In genomic region chr14:123927903-123928302, GRCm38 (mm10) we compare ENCODE assay signal across 16 mouse cellular contexts.
DNase-seq lines count a peak whose midpoint lies in the region; TF ChIP-seq lines count a peak whose summit lies in the region.
"Had no signal": no experiment of that assay in that cellular context is flagged by ENCODE, and none has a peak within 500 bp of the region (broad histone marks: within the 10 kb centered on the region; RNA-seq: fewer than 3 reads in every experiment).

No protein-coding gene starts in this region.

- no peaks in the 10 kb centered on the region for H3K27me3 ChIP-seq in heart, adult 2 months (ENCODE audit: control insufficient read depth, insufficient read depth, low read length)
- H3K27me3 ChIP-seq: kidney, embryonic 15.5 days; liver, embryonic 13.5 days; stomach, embryonic 15.5 days had no signal

- intact Hi-C loops in heart, adult 2 months (cut with DNase I), result no loop called here

- no peaks in the 10 kb centered on the region for H3K79me2 ChIP-seq in heart, adult 2 months (replicated peaks; ENCODE audit: control insufficient read depth, insufficient read depth, low read length)

- peak; percentile 34 for TF ChIP-seq CTCF in heart, adult 2 months (IDR thresholded peaks at IDR 0.05)

- H3K27ac ChIP-seq in heart, adult 2 months, result no peak overlapping the region
- H3K27ac ChIP-seq: embryonic facial prominence, embryonic 10.5 days; kidney, embryonic 15.5 days; liver, embryonic 13.5 days; stomach, embryonic 15.5 days had no signal

- no peaks in the 10 kb centered on the region for H3K4me1 ChIP-seq in heart, adult 2 months (ENCODE audit: control insufficient read depth, insufficient read depth, low read length)
- H3K4me1 ChIP-seq: embryonic facial prominence, embryonic 10.5 days; kidney, embryonic 15.5 days; liver, embryonic 13.5 days; stomach, embryonic 15.5 days had no signal

- TF ChIP-seq EP300 in heart, adult 2 months (IDR thresholded peaks at IDR 0.05; ENCODE audit: insufficient read depth, low read depth, low read length), result no peak

- no peak for TF ChIP-seq POLR2A in heart, adult 2 months (IDR thresholded peaks at IDR 0.05; ENCODE audit: insufficient read depth, low read depth, low read length)

- H3K4me3 ChIP-seq in heart, adult 2 months, result no peak overlapping the region
- H3K4me3 ChIP-seq: embryonic facial prominence, embryonic 10.5 days; kidney, embryonic 15.5 days; liver, embryonic 13.5 days; stomach, embryonic 15.5 days had no signal

- H3K9ac ChIP-seq in heart, adult 2 months (ENCODE audit: low read depth, low read length), result no peak overlapping the region
- H3K9ac ChIP-seq: kidney, embryonic 15.5 days; liver, embryonic 13.5 days; stomach, embryonic 15.5 days had no signal

- WGBS in heart, adult 2 months, result 57% methylated on average over 1 of the region's 1 CpGs

- DNase-seq in adrenal gland, postnatal 36 days, result peak; percentile 3 to 5
- DNase-seq in adrenal gland, postnatal 25 days, result no peak
- DNase-seq in heart, adult 2 months, result no peak
- DNase-seq in heart, adult 9 months (ENCODE audit: low spot score in 2 of 2), result no peak
- DNase-seq in retina, adult 2 months (ENCODE audit: low read depth, low spot score), result peak; percentile 0
- no peak for DNase-seq in retina, postnatal 1 day
- DNase-seq in gastrocnemius, postnatal 25 days, result no peak
- no peak for DNase-seq in liver
- DNase-seq: B cell, adult 2 months; heart, postnatal 36 days; left cerebral cortex, postnatal 4 days; liver, embryonic 13.5 days; thymus, postnatal 14 days had no signal

- no peaks in the 10 kb centered on the region for H3K36me3 ChIP-seq in heart, adult 2 months (ENCODE audit: control insufficient read depth, insufficient read depth, low read length)
- H3K36me3 ChIP-seq: embryonic facial prominence, embryonic 10.5 days; kidney, embryonic 15.5 days; liver, embryonic 13.5 days; stomach, embryonic 15.5 days had no signal

Comparison
In these comparisons a context has a peak if more than half of its experiments do, and no peak if none do; other contexts are left out.
1. DNase-seq: peak in adrenal gland, postnatal 36 days (2 of 2) and retina, adult 2 months (single experiment); none in adrenal gland, postnatal 25 days (single experiment), heart, adult 2 months (0 of 2), heart, adult 9 months (0 of 2), retina, postnatal 1 day (single experiment), gastrocnemius, postnatal 25 days (single experiment) and liver (single experiment).